Mouse (Mus musculus) E14TG2a.4 (cell line): ENCODE measurements at regions not wholly inside any gene's neighbourhood (a gene's known extent, or its start where the extent isn't known, plus 50 kb on each side); places are given as distances from the start of the nearest gene placed in this dataset.

ENCODE experiments used
- H3K27me3 ChIP-seq: 2 replicates; pipeline ENCODE4 v1.6.1; 2014; ENCODE audit warnings: low read length, control low read depth; ENCODE audit not compliant: insufficient read depth
- H3K36me3 ChIP-seq: 2 replicates; pipeline ENCODE4 v1.6.1; 2014; ENCODE audit warnings: low read length, control low read depth; ENCODE audit not compliant: insufficient read depth
- H3K4me1 ChIP-seq: replicated peaks from 2 replicates; pipeline ENCODE4 v1.6.1; 2014; ENCODE audit warnings: low read depth, low read length, control low read depth
- H3K4me3 ChIP-seq: replicated peaks from 2 replicates; pipeline ENCODE4 v1.5.1; 2014; ENCODE audit warnings: mild to moderate bottlenecking, low read length
- H3K9me3 ChIP-seq: 2 replicates; pipeline ENCODE4 v1.6.1; 2014; ENCODE audit warnings: low read length, control low read depth
- CTCF ChIP-seq: conservative IDR thresholded peaks from 2 replicates; pipeline ENCODE4 v1.5.1; 2014; ENCODE audit warnings: low read length
- NANOG ChIP-seq: IDR thresholded peaks from 2 replicates; pipeline ENCODE4 v1.6.1; 2014; ENCODE audit warnings: borderline replicate concordance, low read length, mixed read lengths
- POU5F1 ChIP-seq: IDR thresholded peaks from 2 replicates; pipeline ENCODE4 v1.6.1; 2014; ENCODE audit warnings: low read length, borderline replicate concordance

DNA sequence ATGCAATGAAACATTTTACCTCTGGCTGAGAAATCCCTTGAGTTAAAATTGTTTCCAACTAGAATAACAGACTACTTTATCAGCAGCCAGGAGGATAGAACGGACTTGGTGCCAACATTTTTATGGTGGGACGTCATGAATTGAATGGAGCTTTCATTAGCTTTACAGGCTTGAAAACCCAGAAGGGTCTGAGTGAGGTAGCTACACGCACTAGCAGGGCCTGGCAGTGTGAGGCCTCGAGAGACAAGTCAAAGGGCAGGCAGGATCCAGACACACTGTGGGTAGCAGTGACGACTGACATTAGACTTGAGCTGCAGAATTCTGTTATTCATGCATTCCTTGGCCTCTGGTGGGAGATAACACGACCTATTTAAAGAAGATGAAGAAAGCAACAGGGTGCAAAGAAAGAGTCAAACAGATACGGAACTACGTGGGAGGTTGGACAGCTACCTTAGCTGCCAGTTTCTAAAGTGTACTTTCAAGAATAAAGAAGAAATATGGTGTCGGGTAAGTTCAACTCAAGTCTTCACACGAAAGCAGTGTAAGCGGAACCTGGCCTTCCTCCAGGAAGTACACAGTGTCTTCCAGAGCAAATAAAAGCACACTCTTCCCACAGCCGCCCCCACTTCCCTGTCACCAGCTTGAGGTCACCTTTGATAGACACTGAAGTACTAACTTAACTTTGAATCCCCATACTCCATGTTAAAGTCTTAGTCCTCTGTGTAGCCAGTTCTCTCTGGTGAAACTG is 53.2 kb upstream of the Acbd6 start:
- no peak for TF ChIP-seq NANOG
- no peak for TF ChIP-seq POU5F1
- no peak for TF ChIP-seq CTCF
- no peaks in the 10 kb centered on the region for H3K36me3 ChIP-seq

GRCm38 (mm10) chr1:155505361-155506077 is 52.4 kb upstream of the Acbd6 start:
- TF ChIP-seq NANOG (no peak), POU5F1 (no peak), CTCF (no peak)
- no peaks in the 10 kb centered on the region for H3K27me3 ChIP-seq
- H3K36me3 ChIP-seq: no peaks in the 10 kb centered on the region
- H3K4me1 ChIP-seq: no peaks in the 10 kb centered on the region; the same call in 1 of the 2 replicates
- H3K9me3 ChIP-seq: no peaks in the 10 kb centered on the region
- no peak overlapping the region for H3K4me3 ChIP-seq

More for the DNA sequence above, 53.2 kb upstream of the Acbd6 start:
- no peaks in the 10 kb centered on the region; the same call in 1 of the 2 replicates for H3K4me1 ChIP-seq
- H3K4me3 ChIP-seq: no peak overlapping the region
- no peaks in the 10 kb centered on the region for H3K9me3 ChIP-seq
- no peaks in the 10 kb centered on the region for H3K27me3 ChIP-seq
